Mouse (Mus musculus) midbrain, embryonic 14.5 days (tissue): ENCODE results near the gene Lacc1. TPM values are rescaled to one million over a fixed set of nuclear protein-coding genes. Genes with fewer than 3 reads are reported as not detected.
"Not testable (repeated sequence)": the region's sequence is repeated elsewhere in the genome, so short reads cannot be mapped to it uniquely, and the experiment has no call there.

Source experiments
- ATAC-seq: fragments of 200-750 bp; cut with Nextera tagmentation; 2 replicates; pipeline ENCODE4 v1.8.0; 2017; ENCODE audit warnings: moderate number of reproducible peaks, moderate library complexity; ENCODE audit not compliant: low FRiP score, low TSS enrichment
- DNase-seq: peaks from one replicate; pipeline ENCODE4 v3.0.0-alpha.2; 2015
- H3K27ac ChIP-seq: fragments of 300-500 bp; sonication (generic); replicated peaks from 2 replicates; pipeline ENCODE4 v1.5.1; 2014; ENCODE audit warnings: mild to moderate bottlenecking, low read depth, low read length, moderate library complexity
- H3K27me3 ChIP-seq: fragments of 300-500 bp; sonication (generic); 2 replicates; pipeline ENCODE4 v1.6.1; 2014; ENCODE audit warnings: low read length, control low read depth, mixed read lengths; ENCODE audit not compliant: control insufficient read depth, insufficient read depth
- H3K36me3 ChIP-seq: fragments of 300-500 bp; sonication (generic); 2 replicates; pipeline ENCODE4 v1.6.1; 2014; ENCODE audit warnings: low read length, control low read depth; ENCODE audit not compliant: control insufficient read depth, insufficient read depth
- H3K4me1 ChIP-seq: fragments of 300-500 bp; sonication (generic); 2 replicates; pipeline ENCODE4 v1.6.1; 2014; ENCODE audit warnings: mild to moderate bottlenecking, antibody characterized with exemption, low read length, control low read depth; ENCODE audit not compliant: control insufficient read depth, insufficient read depth
- H3K4me2 ChIP-seq: fragments of 300-500 bp; sonication (generic); 2 replicates; pipeline ENCODE4 v1.6.1; 2014; ENCODE audit warnings: mild to moderate bottlenecking, low read length, moderate library complexity
- H3K4me3 ChIP-seq: fragments of 300-500 bp; sonication (generic); replicated peaks from 2 replicates; pipeline ENCODE4 v1.5.1; 2014; ENCODE audit warnings: low read depth, low read length
- H3K9ac ChIP-seq: fragments of 300-500 bp; sonication (generic); replicated peaks from 2 replicates; pipeline ENCODE4 v1.6.1; 2014; ENCODE audit warnings: mild to moderate bottlenecking, low read length, moderate library complexity
- H3K9me3 ChIP-seq: fragments of 300-500 bp; sonication (generic); 2 replicates; pipeline ENCODE4 v1.6.1; 2016; ENCODE audit warnings: low read length, control low read depth, mixed read lengths; ENCODE audit not compliant: control insufficient read depth
- WGBS: fragments of 180-500 bp; shearing (Covaris S2); extraction: QIAGEN DNeasy Blood & Tissue Kit; methylation state at CpG from one replicate; pipeline ENCODE4 v1.1.7; 2014; 5-methylcytosine and 5-hydroxymethylcytosine counted together
- polyA plus RNA-seq: library from polyadenylated mRNA; unstranded; fragments of >200 nt; fragmentation: Nextera tagmentation; extraction: Ambion mirVana; gene quantifications from 2 replicates; pipeline ENCODE4 v1.2.1, GENCODE M21; 2014

The Lacc1 gene
- polyA plus RNA-seq, 1 experiment from 2014 or later, result 1.8 TPM

DNA sequence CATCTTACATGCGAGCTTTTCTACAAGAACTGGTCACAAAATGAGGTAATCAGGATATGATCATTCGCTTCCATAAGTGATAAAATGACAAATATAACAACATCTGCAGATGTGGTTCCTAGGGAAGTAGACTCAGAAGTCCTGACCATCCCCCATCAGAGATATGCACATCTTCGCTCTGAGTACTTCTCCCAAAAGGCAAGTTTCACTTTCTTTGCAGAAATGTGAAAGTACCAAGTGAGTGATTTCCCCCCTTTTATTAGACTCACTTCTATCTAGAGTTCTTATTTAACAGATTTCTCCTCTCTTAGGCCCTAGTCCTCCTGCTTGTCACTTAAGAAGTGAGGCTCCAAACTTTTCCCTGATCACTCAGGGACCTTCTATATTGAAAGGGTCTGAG, 3.3 kb downstream of the Lacc1 start:
- Histone ChIP-seq H3K4me2 (no peak overlapping the region), H3K9me3 (no peaks in the 10 kb centered on the region), H3K4me3 (no peak overlapping the region), H3K27ac (no peak overlapping the region), H3K36me3 (no peaks in the 10 kb centered on the region), H3K9ac (no peak overlapping the region), H3K4me1 (no peaks in the 10 kb centered on the region), H3K27me3 (no peaks in the 10 kb centered on the region; the same call in 1 of the 2 replicates)
- DNase-seq (no peak), ATAC-seq (no peak)
- WGBS, result 96% methylated on average over 3 of the region's 3 CpGs

DNA sequence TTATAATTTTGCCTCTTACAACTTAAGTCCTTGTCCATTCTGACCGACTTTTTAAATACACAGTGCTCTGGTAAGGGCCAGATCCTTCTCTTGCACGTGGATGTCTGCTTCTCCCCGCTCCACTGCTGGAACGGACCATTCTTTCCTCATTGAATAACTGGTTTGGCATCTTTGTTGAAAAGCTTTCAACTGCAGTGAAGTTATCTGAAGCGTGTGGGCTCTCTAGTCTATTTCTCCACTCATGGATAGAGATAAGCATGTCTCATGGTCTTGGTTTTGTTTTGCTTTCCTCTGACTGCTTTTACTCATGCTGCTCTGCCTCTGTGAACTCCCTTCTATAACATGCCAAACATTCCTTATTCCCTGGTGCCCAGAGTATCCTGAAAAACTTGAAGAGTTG, 4.3 kb downstream of the Lacc1 start:
- no peaks in the 10 kb centered on the region for H3K36me3 ChIP-seq
- no peaks in the 10 kb centered on the region for H3K4me1 ChIP-seq
- ATAC-seq (no peak), DNase-seq (no peak)
- H3K27me3 ChIP-seq, result no peaks in the 10 kb centered on the region; the same call in 1 of the 2 replicates
- H3K27ac ChIP-seq, result no peak overlapping the region
- H3K4me2 ChIP-seq, result no peak overlapping the region
- H3K4me3 ChIP-seq, result no peak overlapping the region
- H3K9ac ChIP-seq, result no peak overlapping the region
- H3K9me3 ChIP-seq, result no peaks in the 10 kb centered on the region
- WGBS, result 68% methylated on average over 5 of the region's 5 CpGs

DNA sequence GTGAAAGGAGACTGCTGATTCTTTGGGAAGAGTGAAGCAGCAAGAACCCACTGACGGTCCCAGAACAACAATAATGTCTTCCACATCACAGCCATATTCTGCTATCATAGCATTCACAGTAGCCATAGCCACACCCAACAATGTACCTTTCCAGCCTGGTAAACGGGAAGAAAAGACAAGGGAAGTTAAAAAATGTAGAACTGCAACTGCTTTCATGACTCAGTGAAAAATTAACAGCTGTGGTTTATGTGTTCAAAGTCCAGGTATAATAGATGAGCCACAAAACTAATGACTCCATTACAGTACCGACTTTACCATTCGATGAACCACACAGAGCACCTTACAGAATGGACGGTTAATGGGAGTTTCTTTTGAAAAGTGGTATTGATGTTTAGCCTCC, 5.9 kb downstream of the Lacc1 start:
- ATAC-seq (no peak), DNase-seq (no peak)
- Histone ChIP-seq H3K9ac (no peak overlapping the region), H3K9me3 (no peaks in the 10 kb centered on the region), H3K27ac (no peak overlapping the region), H3K27me3 (no peaks in the 10 kb centered on the region), H3K36me3 (no peaks in the 10 kb centered on the region), H3K4me2 (no peak overlapping the region), H3K4me3 (no peak overlapping the region), H3K4me1 (no peaks in the 10 kb centered on the region)
- WGBS, result 87% methylated on average over 5 of the region's 5 CpGs

DNA sequence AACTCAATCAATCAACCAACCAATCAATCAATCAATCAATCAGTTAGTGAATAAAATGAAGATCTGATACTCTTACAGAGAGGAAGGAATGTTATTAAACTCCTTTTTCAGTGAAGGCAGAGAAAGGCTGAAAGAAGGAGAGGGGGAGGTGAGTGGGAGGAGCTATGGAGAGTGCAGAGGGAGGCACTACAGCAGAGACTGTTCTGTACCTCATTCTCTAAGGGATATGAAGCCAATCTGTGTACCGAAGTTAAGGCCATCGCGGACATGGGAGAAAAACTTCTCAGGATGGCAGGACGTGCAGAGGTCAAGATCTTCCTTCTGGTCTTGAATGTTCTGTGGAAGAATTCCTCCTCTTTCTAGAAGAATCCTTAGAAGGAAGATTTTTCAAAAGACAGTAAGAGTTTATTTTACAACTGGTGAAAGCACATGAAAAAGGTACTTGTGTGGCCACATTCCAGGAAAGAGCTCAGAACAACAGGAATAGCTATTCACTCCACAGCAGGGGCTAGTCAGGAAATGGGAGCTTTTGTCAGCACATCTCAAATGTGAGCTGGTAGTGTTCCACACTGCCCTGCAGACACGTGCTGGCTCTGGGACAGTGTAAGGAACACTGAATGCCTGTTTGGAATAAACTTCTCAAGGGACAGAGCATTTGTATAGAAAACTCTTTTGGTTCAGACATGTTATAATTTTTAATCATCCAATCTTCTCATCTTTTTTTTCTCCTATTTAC, 7.2 kb downstream of the Lacc1 start:
- Histone ChIP-seq H3K4me2 (no peak overlapping the region), H3K27ac (no peak overlapping the region), H3K27me3 (no peaks in the 10 kb centered on the region), H3K4me3 (no peak overlapping the region), H3K9ac (no peak overlapping the region), H3K9me3 (no peaks in the 10 kb centered on the region), H3K36me3 (no peaks in the 10 kb centered on the region), H3K4me1 (no peaks in the 10 kb centered on the region)
- no peak for DNase-seq
- no peak for ATAC-seq
- 64% methylated on average over 5 of the region's 5 CpGs for WGBS

DNA sequence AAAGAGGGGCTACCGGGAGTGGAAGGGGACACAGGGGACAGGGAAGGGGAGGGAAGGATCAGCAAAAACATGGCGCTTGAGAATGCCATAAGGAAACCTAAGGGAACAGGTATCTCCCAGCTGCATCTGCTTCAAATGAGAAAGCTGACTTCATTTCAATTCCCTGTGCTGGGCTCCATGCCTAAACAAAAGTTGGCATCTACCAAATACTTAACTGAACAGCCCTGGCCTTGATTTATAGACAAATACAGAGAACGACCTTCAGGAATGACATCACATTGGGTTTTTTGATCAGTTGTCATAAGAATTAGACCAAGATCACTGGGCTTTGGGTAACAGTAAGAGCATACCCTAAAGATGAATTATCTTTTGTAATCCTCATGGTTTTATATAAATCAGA, 12.2 kb downstream of the Lacc1 start:
- H3K9me3 ChIP-seq, result no peaks in the 10 kb centered on the region
- no peak overlapping the region for H3K27ac ChIP-seq
- 90% methylated on average over 3 of the region's 3 CpGs for WGBS
- no peaks in the 10 kb centered on the region for H3K36me3 ChIP-seq
- H3K27me3 ChIP-seq, result no peaks in the 10 kb centered on the region
- no peak overlapping the region for H3K9ac ChIP-seq
- no peak for ATAC-seq
- H3K4me1 ChIP-seq, result no peaks in the 10 kb centered on the region
- H3K4me2 ChIP-seq, result no peak overlapping the region
- no peak for DNase-seq
- H3K4me3 ChIP-seq, result no peak overlapping the region

DNA sequence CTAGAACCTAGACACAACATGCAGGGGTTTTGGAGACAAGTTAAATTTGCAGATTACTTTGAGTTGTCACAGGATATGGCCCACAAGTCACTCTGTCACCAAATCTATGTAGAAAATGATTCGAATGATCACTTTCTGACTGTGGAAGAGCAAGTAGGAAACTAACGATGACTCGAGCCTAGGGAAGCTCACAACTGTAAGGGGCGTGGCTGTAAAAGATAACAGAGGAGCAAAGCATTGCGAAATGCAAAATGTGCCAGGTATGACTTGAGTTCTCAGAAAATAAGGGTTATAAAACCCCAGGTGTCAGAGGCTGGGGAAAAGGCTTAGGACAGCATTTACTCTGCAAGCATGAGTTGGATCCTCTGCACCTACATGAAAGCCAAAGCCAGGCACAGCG, 19.5 kb downstream of the Lacc1 start:
- DNase-seq (no peak), ATAC-seq (no peak)
- Histone ChIP-seq H3K36me3 (no peaks in the 10 kb centered on the region), H3K9me3 (no peaks in the 10 kb centered on the region), H3K4me3 (no peak overlapping the region), H3K4me2 (no peak overlapping the region), H3K9ac (no peak overlapping the region), H3K27me3 (no peaks in the 10 kb centered on the region), H3K27ac (no peak overlapping the region), H3K4me1 (no peaks in the 10 kb centered on the region)
- 91% methylated on average over 6 of the region's 6 CpGs for WGBS

DNA sequence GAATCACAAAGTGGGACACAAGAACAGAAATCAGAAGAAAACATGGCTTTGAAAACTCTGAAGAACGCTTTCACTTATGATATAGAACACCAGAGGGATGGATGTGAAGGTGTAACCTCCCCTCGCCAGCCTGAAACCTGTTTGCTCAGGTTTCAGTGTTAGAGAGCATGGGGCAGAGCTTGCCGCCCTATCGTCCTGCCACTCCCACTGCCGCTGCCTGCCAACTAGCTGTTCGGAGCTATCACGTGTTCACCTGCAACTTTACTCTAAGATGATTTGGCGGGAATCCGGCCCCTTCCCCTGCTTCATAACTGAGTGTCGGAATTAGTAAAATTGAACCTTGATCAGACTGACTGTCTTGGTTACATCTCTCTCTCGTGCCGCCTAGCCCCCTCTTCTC, 19.9 kb downstream of the Lacc1 start:
- not testable (repeated sequence) for H3K4me3 ChIP-seq, ATAC-seq, DNase-seq, H3K4me1 ChIP-seq, H3K9me3 ChIP-seq, H3K27me3 ChIP-seq, H3K27ac ChIP-seq, H3K36me3 ChIP-seq, H3K4me2 ChIP-seq, H3K9ac ChIP-seq
- WGBS, result 65% methylated on average over 12 of the region's 12 CpGs

GRCm38 (mm10) chr14:77011804-77012203, 24.9 kb downstream of the Lacc1 start:
- 3% methylated on average over 3 of the region's 3 CpGs for WGBS

GRCm38 (mm10) chr14:77008238-77008637, 28.5 kb downstream of the Lacc1 start:
- Histone ChIP-seq H3K36me3 (no peaks in the 10 kb centered on the region), H3K4me3 (no peak overlapping the region), H3K9ac (no peak overlapping the region), H3K4me1 (no peaks in the 10 kb centered on the region), H3K9me3 (no peaks in the 10 kb centered on the region), H3K27me3 (no peaks in the 10 kb centered on the region), H3K27ac (no peak overlapping the region), H3K4me2 (no peak overlapping the region)
- peak; percentile 88 for DNase-seq
- 21% methylated on average over 3 of the region's 3 CpGs for WGBS
- ATAC-seq, result no peak; the same call in 1 of the 2 replicates

More at GRCm38 (mm10) chr14:77011804-77012203, 24.9 kb downstream of the Lacc1 start:
- no peak overlapping the region for H3K9ac ChIP-seq
- no peak overlapping the region for H3K27ac ChIP-seq
- H3K27me3 ChIP-seq, result no peaks in the 10 kb centered on the region
- no peak overlapping the region for H3K4me3 ChIP-seq
- DNase-seq, result peak; percentile 94
- no peaks in the 10 kb centered on the region for H3K4me1 ChIP-seq
- H3K9me3 ChIP-seq, result no peaks in the 10 kb centered on the region
- H3K36me3 ChIP-seq, result no peaks in the 10 kb centered on the region
- H3K4me2 ChIP-seq, result no peak overlapping the region
- no peak; the same call in 1 of the 2 replicates for ATAC-seq
